Mouse (Mus musculus): ENCODE data around the gene Gm21874. TPM values are rescaled to one million over a fixed set of nuclear protein-coding genes. Genes with fewer than 3 reads are reported as not detected.
"Not testable (repeated sequence)": the region's sequence is repeated elsewhere in the genome, so short reads cannot be mapped to it uniquely, and the experiment has no call there.

The Gm21874 gene
- not detected for polyA plus RNA-seq (2012; fragmentation: generic; extraction: Trizol)

DNA sequence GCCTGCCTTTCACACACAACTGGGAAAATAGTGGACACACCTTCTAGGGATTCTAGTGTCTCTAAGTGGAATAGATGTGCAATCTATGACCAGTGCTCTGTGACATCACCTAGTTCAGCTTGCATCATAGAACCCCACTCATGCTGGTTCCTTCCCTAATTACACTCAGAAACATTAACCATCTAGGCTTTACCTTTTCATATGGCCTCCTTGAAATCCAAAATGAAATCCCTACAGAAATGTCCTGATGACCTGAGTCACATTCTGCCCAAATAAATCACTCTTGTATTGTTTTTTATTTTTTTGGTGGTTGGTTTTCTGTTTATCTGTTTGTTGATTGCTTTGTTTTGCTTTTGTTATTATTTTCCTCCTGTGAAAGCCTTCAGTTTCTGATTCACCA lies at the start of gene Gm21874:
Gene Gm21874 (minus strand): TSS at position 101 of the 400 bp plus-strand sequence.
- not testable (repeated sequence) for H3ac ChIP-seq (ENCODE audit: control insufficient read depth, insufficient read length); H3K27me3 ChIP-seq (ENCODE audit: control insufficient read depth, insufficient read depth, insufficient read length); H3K36me3 ChIP-seq (ENCODE audit: control insufficient read depth, insufficient read depth); H3K4me2 ChIP-seq (ENCODE audit: low read depth); H3K79me2 ChIP-seq (ENCODE audit: control insufficient read depth, insufficient read depth); H3K4me3 ChIP-seq

Other genes with a start within 250 kb of the Gm21874 start
- not detected for gene Gm21721, start 214.0 kb downstream of the Gm21874 start, polyA plus RNA-seq (2012; fragmentation: generic; extraction: Trizol)
- not detected for gene Gm21812, start 69.0 kb downstream of the Gm21874 start, polyA plus RNA-seq (2012; fragmentation: generic; extraction: Trizol)

Data from myocyte (in vitro differentiated cells).